Mouse (Mus musculus) neural tube, embryonic 11.5 days (tissue): ENCODE measurements around the gene Btbd35f16. TPM values are rescaled to one million over a fixed set of nuclear protein-coding genes. Genes with fewer than 3 reads are reported as not detected.
"Not testable (repeated sequence)": the region's sequence is repeated elsewhere in the genome, so short reads cannot be mapped to it uniquely, and the experiment has no call there.

Experiments used
- ATAC-seq: fragments of 200-750 bp; cut with Nextera tagmentation; 2 replicates; pipeline ENCODE4 v1.8.0; 2017; ENCODE audit warnings: moderate number of reproducible peaks, mild to moderate bottlenecking, moderate TSS enrichment, moderate library complexity; ENCODE audit not compliant: insufficient read depth, low FRiP score, low TSS enrichment
- DNase-seq: peaks from one replicate; pipeline ENCODE4 v3.0.0-alpha.2; 2015; ENCODE audit warnings: low spot score
- H3K27ac ChIP-seq: fragments of 300-500 bp; sonication (generic); 2 replicates; pipeline ENCODE4 v1.5.1; 2014; ENCODE audit warnings: low read depth, mild to moderate bottlenecking, low read length
- H3K27me3 ChIP-seq: fragments of 300-500 bp; sonication (generic); 2 replicates; pipeline ENCODE4 v1.6.1; 2014; ENCODE audit warnings: mild to moderate bottlenecking, low read length, mixed read lengths; ENCODE audit not compliant: control insufficient read depth, insufficient read depth
- H3K36me3 ChIP-seq: fragments of 300-500 bp; sonication (generic); 2 replicates; pipeline ENCODE4 v1.6.1; 2014; ENCODE audit warnings: mild to moderate bottlenecking, low read length, moderate library complexity, mixed read lengths; ENCODE audit not compliant: control insufficient read depth, insufficient read depth
- H3K4me1 ChIP-seq: fragments of 300-500 bp; sonication (generic); 2 replicates; pipeline ENCODE4 v1.6.1; 2014; ENCODE audit warnings: low read length, mixed read lengths; ENCODE audit not compliant: control insufficient read depth, insufficient read depth
- H3K4me2 ChIP-seq: fragments of 300-500 bp; sonication (generic); 2 replicates; pipeline ENCODE4 v1.6.1; 2014; ENCODE audit warnings: low read depth, mild to moderate bottlenecking, moderate library complexity
- H3K4me3 ChIP-seq: fragments of 300-500 bp; sonication (generic); 2 replicates; pipeline ENCODE4 v1.5.1; 2014; ENCODE audit warnings: low read depth, low read length
- H3K9ac ChIP-seq: fragments of 300-500 bp; sonication (generic); 2 replicates; pipeline ENCODE4 v1.6.1; 2014; ENCODE audit warnings: mild to moderate bottlenecking, low read length
- H3K9me3 ChIP-seq: fragments of 300-500 bp; sonication (generic); 2 replicates; pipeline ENCODE4 v1.6.1; 2016; ENCODE audit warnings: low read length; ENCODE audit not compliant: control insufficient read depth
- WGBS: fragments of 180-500 bp; shearing (Covaris S2); extraction: QIAGEN DNeasy Blood & Tissue Kit; methylation state at CpG from one replicate; pipeline ENCODE4 v1.1.7; 2014; 5-methylcytosine and 5-hydroxymethylcytosine counted together
- polyA plus RNA-seq: library from polyadenylated mRNA; unstranded; fragments of >200 nt; fragmentation: Nextera tagmentation; extraction: Ambion mirVana; gene quantifications from 2 replicates; pipeline ENCODE4 v1.2.1, GENCODE M21; 2014

Btbd35f16 gene
- not detected in 2 replicates for polyA plus RNA-seq

DNA sequence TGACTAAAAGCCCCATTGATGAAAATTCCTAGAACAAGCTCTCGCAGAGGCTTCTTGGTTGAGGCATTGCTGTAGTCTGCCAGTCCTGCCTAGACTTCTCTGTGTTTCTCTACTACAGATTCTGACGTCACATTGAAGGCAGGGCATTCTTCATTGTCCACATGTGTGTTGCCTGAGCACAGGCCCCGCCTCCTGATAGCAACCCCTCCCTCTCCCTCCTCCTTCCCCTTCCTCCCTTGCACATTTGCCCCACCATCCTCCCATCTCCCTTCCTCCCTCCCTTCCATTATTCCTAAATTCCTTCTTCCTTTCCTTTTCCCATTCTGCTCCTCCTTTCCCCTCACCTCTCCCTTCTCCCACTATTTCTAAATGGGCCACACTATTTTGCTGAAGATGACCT, at the start of gene Btbd35f16:
Gene Btbd35f16, minus strand, starts transcription at position 101 of the 400 bp plus-strand sequence.
- not testable (repeated sequence) for DNase-seq, H3K9ac ChIP-seq, H3K27ac ChIP-seq, H3K27me3 ChIP-seq, ATAC-seq, H3K9me3 ChIP-seq, H3K4me3 ChIP-seq, H3K4me1 ChIP-seq, H3K4me2 ChIP-seq, H3K36me3 ChIP-seq
- no CpG with 5 or more reads among the region's 3 CpGs for WGBS

Other genes starting within 250 kb of the Btbd35f16 start
- not detected in 2 replicates for gene Btbd35f10, start 204.1 kb downstream of the Btbd35f16 start, polyA plus RNA-seq
- not detected in 2 replicates for gene Btbd35f3, start 80.7 kb upstream of the Btbd35f16 start, polyA plus RNA-seq
- not detected in 2 replicates for gene Btbd35f28, start 239.6 kb upstream of the Btbd35f16 start, polyA plus RNA-seq